Mouse (Mus musculus) midbrain, postnatal 0 days (tissue): Measurements from ENCODE around the gene Vdac1. TPM values are rescaled to one million over a fixed set of nuclear protein-coding genes. Genes with fewer than 3 reads are reported as not detected.

Source experiments
- ATAC-seq: fragments of 200-750 bp; cut with Nextera tagmentation; 2 replicates; pipeline ENCODE4 v1.8.0; 2017; ENCODE audit warnings: moderate number of reproducible peaks, mild to moderate bottlenecking, moderate TSS enrichment, moderate library complexity; ENCODE audit not compliant: low FRiP score
- DNase-seq: peaks from one replicate; pipeline ENCODE4 v3.0.0-alpha.2; 2015; ENCODE audit warnings: low spot score
- H3K27ac ChIP-seq: fragments of 300-500 bp; sonication (generic); 2 replicates; pipeline ENCODE4 v1.5.1; 2014; ENCODE audit warnings: low read depth, mild to moderate bottlenecking, low read length, mixed read lengths
- H3K27me3 ChIP-seq: fragments of 300-500 bp; sonication (generic); 2 replicates; pipeline ENCODE4 v1.6.1; 2014; ENCODE audit warnings: low read length, control low read depth, mixed read lengths; ENCODE audit not compliant: insufficient read depth
- H3K36me3 ChIP-seq: fragments of 300-500 bp; sonication (generic); 2 replicates; pipeline ENCODE4 v1.6.1; 2014; ENCODE audit warnings: low read length, control low read depth, mixed read lengths; ENCODE audit not compliant: insufficient read depth
- H3K4me1 ChIP-seq: fragments of 300-500 bp; sonication (generic); 2 replicates; pipeline ENCODE4 v1.6.1; 2014; ENCODE audit warnings: mild to moderate bottlenecking, control low read depth, antibody characterized with exemption, low read length, mixed read lengths; ENCODE audit not compliant: insufficient read depth
- H3K4me2 ChIP-seq: fragments of 300-500 bp; sonication (generic); 2 replicates; pipeline ENCODE4 v1.6.1; 2014; ENCODE audit warnings: low read depth, mild to moderate bottlenecking, low read length, mixed read lengths; ENCODE audit not compliant: poor library complexity, severe bottlenecking
- H3K4me3 ChIP-seq: fragments of 300-500 bp; sonication (generic); 2 replicates; pipeline ENCODE4 v1.5.1; 2014; ENCODE audit warnings: low read depth, mild to moderate bottlenecking, low read length, moderate library complexity
- H3K9ac ChIP-seq: fragments of 300-500 bp; sonication (generic); replicated peaks from 2 replicates; pipeline ENCODE4 v1.6.1; 2014; ENCODE audit warnings: mild to moderate bottlenecking, low read length, moderate library complexity, mixed read lengths; ENCODE audit not compliant: poor library complexity, severe bottlenecking
- H3K9me3 ChIP-seq: fragments of 300-500 bp; sonication (generic); 2 replicates; pipeline ENCODE4 v1.6.1; 2016; ENCODE audit warnings: low read length, control low read depth
- CTCF ChIP-seq: IDR thresholded peaks from 2 replicates; pipeline ENCODE4 v1.5.1; 2016; ENCODE audit warnings: antibody characterized with exemption, mild to moderate bottlenecking
- WGBS: fragments of 180-500 bp; shearing (Covaris S2); extraction: QIAGEN DNeasy Blood & Tissue Kit; methylation state at CpG from one replicate; pipeline ENCODE4 v1.1.7; 2014; 5-methylcytosine and 5-hydroxymethylcytosine counted together
- polyA plus RNA-seq: library from polyadenylated mRNA; unstranded; fragments of >200 nt; fragmentation: Nextera tagmentation; extraction: Ambion mirVana; gene quantifications from 2 replicates; pipeline ENCODE4 v1.2.1, GENCODE M21; 2015
- total RNA-seq: library from RNA; depleted of rRNA; stranded (reverse); fragments of >200 nt; gene quantifications from 2 replicates; pipeline ENCODE4 v1.2.3, GENCODE M21; 2014

The Vdac1 gene
- total and polyA plus RNA-seq, 2 experiments from 2014 or later = 337 to 412 TPM

DNA sequence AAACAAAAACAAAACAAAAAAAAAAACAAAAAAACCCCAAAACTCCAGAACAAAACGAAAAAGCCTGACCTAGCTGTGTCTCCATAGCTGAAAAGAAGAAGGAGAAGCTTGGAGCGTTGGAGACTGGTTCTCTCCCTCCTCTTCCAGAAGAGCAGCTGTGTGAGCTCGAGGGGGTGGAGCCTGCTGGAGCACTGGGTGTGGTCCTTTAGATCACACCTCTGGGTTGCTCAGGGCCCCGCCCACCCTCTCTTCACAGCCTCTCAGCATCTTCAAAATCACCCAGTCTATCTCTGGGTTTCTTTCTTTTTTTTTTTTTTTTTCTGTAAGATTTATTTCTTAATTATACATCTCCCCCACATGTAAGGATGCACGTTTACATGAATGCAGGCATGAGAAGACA is 58.6 kb downstream of the Vdac1 start:
- Histone ChIP-seq H3K27me3 (no peaks in the 10 kb centered on the region), H3K9me3 (no peaks in the 10 kb centered on the region), H3K4me2 (no peak overlapping the region), H3K4me1 (no peaks in the 10 kb centered on the region), H3K4me3 (no peak overlapping the region), H3K9ac (no peak overlapping the region), H3K27ac (no peak overlapping the region), H3K36me3 (no peaks in the 10 kb centered on the region)
- WGBS = 65% methylated on average over 5 of the region's 5 CpGs
- TF ChIP-seq CTCF = no peak
- DNase-seq (no peak), ATAC-seq (no peak)

DNA sequence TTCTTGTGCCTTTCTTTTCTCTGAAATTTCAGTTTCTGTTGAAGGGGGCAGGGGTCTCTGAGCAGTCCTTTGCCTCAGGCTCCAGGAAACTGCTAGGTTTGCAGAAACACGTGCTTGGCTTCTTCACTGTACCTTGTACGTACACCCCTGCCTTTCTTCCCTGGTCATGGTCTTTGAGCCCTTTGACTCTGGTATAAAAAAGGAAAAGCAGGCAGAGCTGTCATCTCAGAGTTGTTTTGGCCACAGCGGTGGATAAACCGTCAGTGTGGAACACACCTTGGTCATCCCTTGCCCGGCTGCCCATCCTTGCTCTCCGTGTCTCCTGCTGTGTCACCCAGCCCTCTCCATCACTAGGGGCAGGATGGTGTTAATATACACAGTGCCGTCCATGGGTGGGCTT is 59.2 kb downstream of the Vdac1 start:
- no peak for ATAC-seq

DNA sequence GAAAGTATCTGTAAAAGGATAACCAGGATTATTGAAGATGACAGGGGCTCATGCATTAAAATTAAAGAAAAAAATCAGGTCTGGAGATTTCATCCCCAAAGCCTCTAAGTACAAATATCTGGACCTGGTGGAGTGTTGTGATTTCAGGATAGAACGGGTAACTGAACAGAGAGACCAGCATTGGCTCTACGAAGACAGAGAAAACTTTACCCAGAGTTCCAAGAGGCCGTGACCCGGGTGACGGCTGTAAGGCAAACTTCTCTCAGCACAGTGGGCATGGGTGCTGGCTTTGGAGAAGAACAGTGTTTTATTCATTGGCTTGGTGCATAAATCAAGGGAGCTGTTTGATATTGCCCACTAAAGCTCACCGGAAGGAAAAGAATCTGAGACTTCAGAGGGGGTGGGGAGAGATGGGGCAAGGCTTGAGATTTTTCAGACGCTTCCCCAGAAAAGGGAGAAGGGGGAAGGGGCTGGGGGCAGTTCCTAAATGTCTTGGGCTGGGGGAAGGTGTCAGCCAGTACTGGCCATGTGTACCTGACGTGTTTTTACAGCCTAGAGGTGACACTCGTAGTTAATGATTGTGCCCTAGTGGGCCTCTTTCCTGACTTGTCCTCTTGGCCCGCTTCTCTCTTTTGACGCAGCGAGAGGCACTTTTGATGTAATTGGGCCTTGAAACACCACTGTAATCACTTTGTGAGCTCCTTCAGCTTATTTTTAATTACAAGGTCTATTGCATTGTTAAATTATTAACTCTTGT is 59.8 kb downstream of the Vdac1 start:
- DNase-seq = no peak
- H3K4me2 ChIP-seq = no peak overlapping the region
- WGBS = 78% methylated on average over 12 of the region's 12 CpGs
- no peak for ATAC-seq
- H3K27me3 ChIP-seq = no peaks in the 10 kb centered on the region
- no peaks in the 10 kb centered on the region for H3K9me3 ChIP-seq
- no peak overlapping the region for H3K27ac ChIP-seq
- no peak for TF ChIP-seq CTCF
- no peaks in the 10 kb centered on the region for H3K36me3 ChIP-seq
- no peak overlapping the region for H3K4me3 ChIP-seq
- no peak overlapping the region for H3K9ac ChIP-seq
- H3K4me1 ChIP-seq = no peaks in the 10 kb centered on the region

More for the DNA sequence above, 59.2 kb downstream of the Vdac1 start:
- Histone ChIP-seq H3K4me3 (no peak overlapping the region), H3K9ac (no peak overlapping the region), H3K27ac (no peak overlapping the region), H3K27me3 (no peaks in the 10 kb centered on the region), H3K36me3 (no peaks in the 10 kb centered on the region), H3K9me3 (no peaks in the 10 kb centered on the region), H3K4me2 (no peak overlapping the region), H3K4me1 (no peaks in the 10 kb centered on the region)
- no peak for TF ChIP-seq CTCF
- no peak for DNase-seq
- 79% methylated on average over 7 of the region's 7 CpGs for WGBS

DNA sequence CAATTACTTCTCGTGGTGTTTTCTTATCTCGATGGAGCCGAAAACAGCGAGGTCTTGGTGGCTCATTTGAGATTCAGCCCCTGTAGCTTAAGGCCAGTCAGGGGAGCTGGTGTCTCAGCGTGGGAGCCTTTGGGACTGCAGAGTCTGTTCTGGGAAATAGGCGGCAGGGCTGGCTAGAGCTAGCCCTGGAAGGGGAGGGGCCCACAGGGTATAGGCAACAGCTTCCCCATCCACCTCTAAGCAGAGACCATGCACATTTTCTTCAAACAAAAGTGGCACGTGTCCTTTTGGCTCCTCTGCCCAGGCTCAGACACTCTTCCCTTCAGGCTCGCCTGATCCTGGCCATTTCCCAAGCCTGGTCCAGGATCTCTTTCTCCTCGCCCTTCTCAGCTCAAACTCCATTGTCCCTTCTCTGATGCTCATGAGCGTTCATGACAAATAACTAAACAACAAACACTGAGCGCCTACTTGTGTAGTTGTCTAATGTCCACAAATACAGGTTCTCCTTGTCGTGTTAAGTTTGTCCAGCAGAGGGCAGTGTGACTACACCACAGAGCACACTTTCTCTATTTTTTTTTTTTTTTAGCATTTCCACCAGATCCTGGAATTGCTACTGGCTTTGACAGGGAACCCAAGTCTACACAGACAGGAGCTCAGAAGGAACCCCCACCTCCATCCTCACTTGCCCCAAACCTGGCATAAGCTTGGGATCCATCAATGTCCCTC is 60.6 kb downstream of the Vdac1 start:
- no peak overlapping the region for H3K27ac ChIP-seq
- H3K4me3 ChIP-seq = no peak overlapping the region
- no peak overlapping the region for H3K9ac ChIP-seq
- H3K36me3 ChIP-seq = no peaks in the 10 kb centered on the region
- no peaks in the 10 kb centered on the region for H3K9me3 ChIP-seq
- H3K4me2 ChIP-seq = no peak overlapping the region
- 39% methylated on average over 12 of the region's 12 CpGs for WGBS
- H3K27me3 ChIP-seq = no peaks in the 10 kb centered on the region
- ATAC-seq (no peak), DNase-seq (peak; percentile 74)
- TF ChIP-seq CTCF = peak; percentile 97
- no peaks in the 10 kb centered on the region for H3K4me1 ChIP-seq

DNA sequence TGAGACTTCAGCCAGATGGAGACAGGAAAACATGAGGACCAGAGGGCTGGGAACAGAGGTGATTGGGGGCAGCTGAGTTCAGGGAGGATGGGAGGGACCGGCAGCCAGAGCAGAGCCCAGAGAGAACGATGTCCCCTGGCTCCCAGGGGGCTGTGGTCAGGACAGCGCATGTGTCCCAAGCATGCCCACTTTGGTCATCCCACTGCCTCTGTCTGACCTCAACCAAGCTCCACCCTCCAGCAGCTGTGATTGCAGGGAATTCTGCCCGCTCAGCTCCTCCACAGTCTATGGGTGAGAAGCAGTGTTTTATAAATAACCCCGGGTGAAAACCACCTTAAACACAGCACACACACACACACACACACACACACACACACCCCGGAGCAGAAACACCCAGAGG is 68.8 kb downstream of the Vdac1 start:
- WGBS = 78% methylated on average over 6 of the region's 6 CpGs

DNA sequence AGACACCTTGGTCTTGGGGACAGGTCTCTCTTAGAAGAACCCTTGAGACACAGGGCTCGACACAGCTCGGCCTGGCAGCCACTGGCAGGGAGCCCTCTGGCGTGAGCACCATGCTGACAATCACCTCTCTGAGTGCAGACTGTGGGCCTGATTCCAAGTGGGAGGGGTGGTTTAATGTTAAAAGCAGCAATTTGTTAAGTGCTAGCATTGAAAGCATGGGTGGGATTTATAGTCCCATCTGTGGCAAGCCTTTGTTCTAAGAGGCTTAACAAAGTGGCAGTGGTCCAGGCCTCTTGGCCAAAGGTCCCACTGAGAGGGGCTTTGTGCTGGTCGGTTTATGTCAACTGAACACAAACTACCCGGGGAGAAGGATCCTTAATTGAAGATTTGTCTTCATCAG is 70.9 kb downstream of the Vdac1 start:
- Histone ChIP-seq H3K4me3 (no peak overlapping the region), H3K4me2 (no peak overlapping the region), H3K9ac (no peak overlapping the region), H3K9me3 (no peaks in the 10 kb centered on the region), H3K27ac (no peak overlapping the region), H3K27me3 (no peaks in the 10 kb centered on the region), H3K36me3 (no peaks in the 10 kb centered on the region), H3K4me1 (no peaks in the 10 kb centered on the region)
- ATAC-seq (peak; percentile 47; the same call in 1 of the 2 replicates), DNase-seq (peak; percentile 93)
- WGBS = 43% methylated on average over 5 of the region's 5 CpGs
- TF ChIP-seq CTCF = no peak

More for the DNA sequence above, 68.8 kb downstream of the Vdac1 start:
- no peak for TF ChIP-seq CTCF
- DNase-seq (no peak), ATAC-seq (no peak)
- Histone ChIP-seq H3K4me3 (no peak overlapping the region), H3K36me3 (no peaks in the 10 kb centered on the region), H3K9ac (no peak overlapping the region), H3K4me2 (no peak overlapping the region), H3K27me3 (no peaks in the 10 kb centered on the region), H3K27ac (no peak overlapping the region), H3K9me3 (no peaks in the 10 kb centered on the region), H3K4me1 (no peaks in the 10 kb centered on the region)
